Mouse (Mus musculus) megakaryocyte progenitor cell, adult 5-6 weeks (primary cell): ENCODE measurements around the gene Lamtor2. TPM values are rescaled to one million over a fixed set of nuclear protein-coding genes. Genes with fewer than 3 reads are reported as not detected.

Experiments
- ATAC-seq: replicated peaks from 2 replicates; pipeline ENCODE4 v1.8.0; 2016; ENCODE audit warnings: mild to moderate bottlenecking, moderate TSS enrichment, inconsistent platforms; ENCODE audit not compliant: poor library complexity
- total RNA-seq, 2 experiments: library from RNA; stranded (forward) in 1 of 2; stranded (reverse) in 1 of 2; fragments of 157-497, 149-512 nt in 1 of 2; fragments of 200-1000 nt in 1 of 2; gene quantifications; 2 replicates each; pipeline versions ENCODE4 v1.2.3 to v1.2.4; 2015 to 2017

The Lamtor2 gene
- total RNA-seq, 2 experiments from 2014 or later, result 46.4 to 115 TPM

GRCm38 (mm10) chr3:88543651-88544410 is 9.0 kb downstream of the Lamtor2 start:
- 0 out of 2 replicates have a peak, but pooled peaks have one; percentile 32 for ATAC-seq

DNA sequence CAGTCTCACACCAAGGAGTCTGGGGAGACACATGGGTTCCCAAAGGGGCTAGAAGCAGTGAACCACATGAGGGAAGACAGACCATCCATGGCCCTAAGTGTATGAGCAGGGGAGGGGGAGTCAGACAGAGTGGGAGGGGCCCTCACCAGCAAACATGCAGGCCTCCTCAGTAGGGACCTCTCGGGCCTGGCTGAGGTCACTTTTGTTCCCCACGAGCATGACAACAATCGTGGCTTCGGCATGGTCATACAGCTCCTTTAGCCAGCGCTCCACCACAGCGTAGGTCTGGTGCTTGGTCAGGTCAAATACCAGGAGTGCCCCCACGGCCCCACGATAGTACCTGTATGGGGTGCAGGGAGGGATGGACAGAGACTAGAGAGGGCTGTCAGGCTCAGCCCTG is 9.7 kb downstream of the Lamtor2 start:
- ATAC-seq, result no peak

DNA sequence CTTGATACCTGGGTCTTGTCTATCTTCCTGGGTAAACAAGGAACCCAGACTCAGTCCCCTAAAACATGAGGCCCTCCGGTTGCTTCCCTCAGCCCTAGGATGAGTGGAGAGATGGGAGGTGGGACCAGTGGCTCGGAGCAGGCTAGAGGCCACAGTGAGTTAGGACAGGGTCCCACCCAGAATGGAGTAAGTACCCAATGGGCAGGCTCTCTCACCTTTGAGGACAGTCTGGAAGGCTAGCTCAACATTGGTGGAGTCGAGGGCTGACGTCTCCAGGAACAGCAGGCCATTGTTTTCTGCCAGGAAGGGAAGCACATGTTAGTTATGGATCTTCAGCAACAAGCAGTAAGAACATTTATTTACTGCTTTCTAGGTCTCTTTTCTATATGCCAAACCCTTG is 10.4 kb downstream of the Lamtor2 start:
- no peak for ATAC-seq

- no peak for ATAC-seq
Measured at GRCm38 (mm10) chr3:88541622-88542401, 11.1 kb downstream of the Lamtor2 start.

DNA sequence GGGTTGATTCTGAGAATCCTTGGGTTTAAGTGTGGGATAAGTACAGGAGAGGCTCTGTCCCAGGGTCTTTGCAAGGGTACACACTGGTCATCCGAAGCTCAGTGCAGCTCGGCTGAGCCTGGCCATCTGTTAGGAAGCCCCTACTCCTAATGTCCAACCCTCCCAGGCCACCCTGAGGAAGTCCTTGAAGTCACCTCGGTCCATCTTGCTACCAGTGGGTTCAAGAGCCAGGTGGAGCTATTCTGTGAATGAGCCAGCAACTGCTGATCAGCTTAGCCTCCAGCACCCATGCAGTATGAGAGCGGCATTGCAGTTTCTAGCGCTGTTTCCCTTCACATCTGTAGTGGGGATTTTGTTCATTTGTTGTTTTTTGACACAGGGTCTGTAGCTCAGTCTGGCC is 12.8 kb downstream of the Lamtor2 start:
- ATAC-seq, result no peak

DNA sequence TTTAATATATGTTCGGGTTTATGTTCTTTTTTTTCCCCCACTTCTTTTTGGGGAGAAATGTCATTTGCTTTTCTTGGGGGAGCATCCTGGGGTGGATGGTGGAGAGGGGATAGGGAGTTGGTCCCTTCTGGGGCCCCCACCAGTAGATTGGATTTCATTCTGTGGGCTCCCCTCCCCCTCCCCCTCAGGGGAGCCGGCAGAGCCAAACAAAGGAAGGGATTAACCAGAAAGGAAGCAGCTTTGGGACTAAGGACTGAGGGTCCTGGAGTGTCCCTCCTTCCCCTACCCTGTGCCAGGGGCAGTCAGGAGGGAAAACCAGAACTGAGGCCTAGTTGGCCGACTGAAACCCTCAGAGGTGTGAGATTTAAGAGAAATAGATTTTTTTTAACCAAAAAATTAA is 13.5 kb downstream of the Lamtor2 start:
- no peak for ATAC-seq

- no peak for ATAC-seq
Measured at GRCm38 (mm10) chr3:88538271-88539145, 14.4 kb downstream of the Lamtor2 start.

- no peak for ATAC-seq
Measured at GRCm38 (mm10) chr3:88537146-88537545, 15.7 kb downstream of the Lamtor2 start.

- ATAC-seq, result peak; percentile 72
Measured at GRCm38 (mm10) chr3:88536103-88536930, 16.6 kb downstream of the Lamtor2 start.

DNA sequence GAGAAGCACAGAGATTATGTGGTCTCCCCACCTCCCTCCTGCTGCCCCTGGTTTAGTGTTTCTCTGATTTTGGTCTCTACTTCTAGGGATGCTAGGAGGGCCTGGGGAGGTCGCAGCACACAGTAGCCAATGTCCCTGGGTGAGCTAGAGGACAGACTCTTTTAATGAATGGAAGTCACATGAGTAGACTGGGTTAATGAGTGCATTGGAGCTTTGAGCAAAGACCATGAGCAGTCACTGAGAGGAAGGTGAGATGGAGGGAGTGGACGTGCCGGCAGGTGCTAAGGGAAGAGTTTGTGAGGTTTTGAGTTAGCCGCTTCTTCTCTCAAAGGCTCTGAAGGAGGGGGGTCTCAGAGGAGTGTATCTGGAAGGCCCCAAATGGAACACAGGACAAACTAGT is 17.3 kb downstream of the Lamtor2 start:
- no peak for ATAC-seq

GRCm38 (mm10) chr3:88535005-88535404 is 17.9 kb downstream of the Lamtor2 start:
- ATAC-seq, result no peak

DNA sequence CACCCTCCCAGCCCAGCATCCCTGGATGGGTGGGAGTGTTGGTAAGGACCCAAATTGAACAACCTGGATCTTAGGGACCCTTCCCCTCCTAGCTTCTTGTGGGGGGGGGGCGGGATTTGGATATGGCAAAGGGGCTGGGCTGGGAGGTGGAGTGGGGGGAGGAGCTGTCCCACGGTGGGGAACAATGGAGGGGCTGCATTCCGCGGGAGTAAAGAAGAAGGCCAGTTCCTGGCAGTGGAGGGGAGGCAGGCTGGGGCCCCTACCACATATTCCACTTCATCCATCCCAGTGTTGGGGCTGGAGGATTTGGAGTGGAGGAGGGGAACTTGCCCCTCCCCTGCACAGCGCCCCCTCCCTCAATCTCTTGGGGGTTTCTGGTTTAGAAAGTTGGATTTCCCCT is 19.2 kb downstream of the Lamtor2 start:
- ATAC-seq, result no peak

DNA sequence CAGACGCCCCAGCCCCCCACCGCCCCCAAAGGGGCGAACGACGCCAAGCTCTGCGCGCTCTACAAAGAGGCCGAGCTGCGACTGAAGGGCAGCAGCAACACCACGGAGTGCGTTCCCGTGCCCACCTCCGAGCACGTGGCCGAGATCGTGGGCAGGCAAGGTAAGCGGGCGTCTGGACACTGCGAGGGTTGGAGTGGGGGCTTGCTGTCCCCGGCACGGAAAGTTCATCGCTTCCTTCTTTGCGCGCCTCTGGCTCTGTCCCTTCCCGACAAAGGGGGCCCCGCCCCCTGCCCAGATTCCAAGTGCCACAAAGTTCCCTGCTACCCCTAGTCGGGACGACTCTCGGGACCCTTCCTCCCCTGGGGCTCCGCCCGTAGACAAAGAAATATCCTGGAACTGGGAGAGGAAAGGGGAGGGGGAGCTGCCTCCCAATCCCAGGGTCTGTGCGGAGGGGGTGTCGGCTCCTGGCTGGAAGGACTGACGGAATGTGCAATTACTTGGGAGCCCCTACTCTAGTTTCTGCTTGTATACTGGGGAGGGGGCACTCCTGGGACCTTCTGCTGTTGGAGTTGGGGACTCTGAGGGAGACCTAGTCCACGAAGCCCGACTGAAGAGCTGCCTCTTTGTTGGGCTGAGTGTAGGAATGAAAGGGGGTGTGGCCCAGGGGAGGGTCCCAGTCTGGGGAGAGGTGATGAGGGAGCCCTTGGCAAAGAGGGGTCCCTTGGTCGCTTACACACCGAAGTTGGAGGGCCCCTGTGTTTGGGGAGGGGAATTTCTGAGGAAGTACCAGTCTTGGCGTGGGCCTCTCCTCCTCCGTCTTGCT is 20.0 kb downstream of the Lamtor2 start:
- no peak for ATAC-seq

DNA sequence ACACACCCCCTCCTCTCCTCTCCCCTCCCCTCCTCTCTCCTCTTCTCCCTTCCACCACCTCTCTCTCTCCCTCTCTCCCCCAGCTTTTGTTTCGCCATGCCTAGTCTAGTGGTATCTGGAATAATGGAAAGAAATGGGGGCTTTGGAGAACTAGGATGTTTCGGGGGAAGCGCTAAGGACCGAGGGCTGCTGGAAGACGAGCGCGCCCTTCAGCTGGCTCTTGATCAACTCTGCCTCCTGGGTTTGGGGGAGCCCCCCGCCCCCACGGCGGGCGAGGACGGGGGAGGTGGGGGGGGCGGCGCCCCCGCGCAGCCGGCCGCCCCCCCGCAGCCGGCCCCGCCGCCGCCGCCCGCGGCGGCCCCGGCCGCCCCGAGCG is 20.6 kb downstream of the Lamtor2 start, which contains the start of gene Mex3a:
Mex3a (plus strand) TSS at position 97 of the 376 bp plus-strand sequence.
- no peak for ATAC-seq

- ATAC-seq, result peak; percentile 63
Measured at GRCm38 (mm10) chr3:88531348-88532298, 21.3 kb downstream of the Lamtor2 start.

DNA sequence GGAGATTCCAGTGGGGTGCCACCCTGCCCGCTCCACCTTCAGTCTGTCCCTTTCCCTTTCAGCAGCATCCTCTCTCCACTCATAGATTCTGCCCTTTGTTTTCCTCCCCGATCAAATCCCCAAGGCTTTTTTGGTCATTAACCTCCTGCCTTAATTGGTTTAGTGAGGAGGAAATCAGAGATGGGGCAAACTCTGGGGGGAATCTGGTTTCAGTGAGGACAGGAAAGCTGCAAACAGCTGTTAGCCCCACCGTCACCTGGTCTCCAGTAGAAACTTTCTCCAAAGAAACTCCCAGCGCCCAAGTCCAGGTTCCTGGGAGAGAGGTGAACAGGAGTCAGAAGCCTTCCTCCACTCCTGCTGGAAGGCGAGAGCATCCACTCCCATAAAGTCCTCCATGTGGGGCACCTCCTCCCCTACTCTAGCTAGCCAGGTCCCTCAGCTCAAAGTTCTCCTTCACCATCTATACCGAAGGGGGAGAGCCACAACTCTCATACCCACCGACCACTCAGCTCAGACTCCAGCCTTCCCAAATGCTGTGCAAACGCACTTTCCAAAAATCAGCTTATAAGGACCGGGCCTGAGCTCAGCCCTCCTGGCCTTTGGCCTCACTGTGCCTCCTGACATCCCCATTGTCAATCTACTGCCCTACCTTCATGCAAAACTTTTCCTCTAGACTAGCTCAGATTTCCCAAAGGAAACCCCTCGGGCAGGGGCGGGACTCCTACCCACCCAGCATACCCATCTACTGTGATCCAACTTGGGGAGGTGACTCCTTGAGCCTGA is 22.6 kb downstream of the Lamtor2 start:
- no peak for ATAC-seq

- no peak for ATAC-seq
Measured at GRCm38 (mm10) chr3:88529204-88530000, 23.5 kb downstream of the Lamtor2 start.
